Mouse (Mus musculus) kidney, adult 2 months (tissue): ENCODE results near the gene Fkbp1b. TPM values are rescaled to one million over a fixed set of nuclear protein-coding genes. Genes with fewer than 3 reads are reported as not detected.
"Not testable (repeated sequence)": the region's sequence is repeated elsewhere in the genome, so short reads cannot be mapped to it uniquely, and the experiment has no call there.

Experiments used
- DNase-seq: peaks from one replicate; pipeline ENCODE4 v3.0.0; 2021
- H3K27ac ChIP-seq: fragments of 200-500 bp; 2 replicates; pipeline ENCODE4 v1.5.1; 2012; ENCODE audit warnings: low read depth, low read length, control low read depth, inconsistent platforms; ENCODE audit not compliant: insufficient read depth
- H3K27me3 ChIP-seq: fragments of 200-500 bp; replicated peaks from 2 replicates; pipeline ENCODE4 v1.6.1; 2012; ENCODE audit warnings: mild to moderate bottlenecking, moderate library complexity, low read length, inconsistent platforms; ENCODE audit not compliant: control insufficient read depth, insufficient read depth
- H3K36me3 ChIP-seq: fragments of 200-500 bp; 2 replicates; pipeline ENCODE4 v1.6.1; 2012; ENCODE audit warnings: mild to moderate bottlenecking, moderate library complexity, low read length, inconsistent platforms; ENCODE audit not compliant: control insufficient read depth, insufficient read depth
- H3K4me1 ChIP-seq: fragments of 200-500 bp; 2 replicates; pipeline ENCODE4 v1.6.1; 2011; ENCODE audit warnings: low read length; ENCODE audit not compliant: control insufficient read depth, insufficient read depth
- H3K4me3 ChIP-seq: fragments of 200-500 bp; 2 replicates; pipeline ENCODE4 v1.5.1; 2011; ENCODE audit warnings: mild to moderate bottlenecking, low read depth, low read length, control low read depth; ENCODE audit not compliant: insufficient read depth
- CTCF ChIP-seq: fragments of 200-500 bp; conservative IDR thresholded peaks from 2 replicates; pipeline ENCODE4 v1.5.1; 2011; ENCODE audit warnings: low read depth, mild to moderate bottlenecking, control low read depth, low read length, moderate library complexity, mixed read lengths; ENCODE audit not compliant: insufficient read depth, insufficient read length
- POLR2A ChIP-seq: fragments of 200-500 bp; IDR thresholded peaks from one replicate; pipeline ENCODE4 v1.6.1; 2011; ENCODE audit warnings: low read depth, low read length, control low read depth
- WGBS: fragments of 180-500 bp; shearing (Covaris S2); methylation state at CpG from one replicate; pipeline ENCODE4 v1.1.7; 2018; 5-methylcytosine and 5-hydroxymethylcytosine counted together
- polyA plus RNA-seq: library from polyadenylated mRNA; depleted of rRNA; stranded (reverse); fragments of >200 nt; gene quantifications from 2 replicates; pipeline ENCODE4 v1.2.3, GENCODE M21; 2012; rRNA removed

Fkbp1b gene
- 2.1 and 4.8 TPM in 2 replicates for polyA plus RNA-seq

GRCm38 (mm10) chr12:4841392-4841887, at the start of gene Fkbp1b:
TSS of gene Fkbp1b (minus strand) at chr12:4841591.
- Histone ChIP-seq H3K27ac (no peak within 1 kb of the TSS), H3K4me3 (peak within 1 kb of the TSS; percentile 65), H3K4me1 (no peaks in the 10 kb centered on the region), H3K27me3 (no peaks in the 10 kb centered on the region), H3K36me3 (no peaks in the 10 kb centered on the region)
- 1% methylated on average over 37 of the region's 37 CpGs for WGBS
- no peak for TF ChIP-seq CTCF
- TF ChIP-seq POLR2A: no peak
- peak; percentile 56 for DNase-seq

DNA sequence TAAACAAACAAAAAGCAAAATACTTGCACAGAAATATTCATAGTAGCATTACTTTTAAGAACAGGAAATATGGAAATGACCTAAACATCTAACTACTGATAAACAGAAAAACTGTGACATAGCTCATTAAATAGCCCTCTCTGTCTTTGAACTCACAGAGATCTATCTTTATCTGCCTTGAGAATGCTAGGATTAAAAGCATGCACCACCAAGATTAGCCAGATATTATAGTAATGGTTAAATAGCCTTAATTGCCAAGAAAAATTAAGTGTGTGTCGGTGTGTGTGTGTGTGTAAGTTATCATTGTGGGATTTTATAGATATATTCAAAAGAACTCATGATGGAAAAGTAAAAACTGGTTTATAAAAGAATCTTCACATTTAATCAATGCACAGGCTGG, 48.5 kb upstream of the Fkbp1b start:
- Histone ChIP-seq H3K27me3 (no peaks in the 10 kb centered on the region), H3K4me1 (no peaks in the 10 kb centered on the region), H3K4me3 (no peak overlapping the region), H3K36me3 (peaks cover 8% of the 10 kb centered on the region), H3K27ac (no peak overlapping the region)
- 98% methylated on average over 1 of the region's 1 CpGs for WGBS
- TF ChIP-seq POLR2A (no peak), CTCF (no peak)
- no peak for DNase-seq

DNA sequence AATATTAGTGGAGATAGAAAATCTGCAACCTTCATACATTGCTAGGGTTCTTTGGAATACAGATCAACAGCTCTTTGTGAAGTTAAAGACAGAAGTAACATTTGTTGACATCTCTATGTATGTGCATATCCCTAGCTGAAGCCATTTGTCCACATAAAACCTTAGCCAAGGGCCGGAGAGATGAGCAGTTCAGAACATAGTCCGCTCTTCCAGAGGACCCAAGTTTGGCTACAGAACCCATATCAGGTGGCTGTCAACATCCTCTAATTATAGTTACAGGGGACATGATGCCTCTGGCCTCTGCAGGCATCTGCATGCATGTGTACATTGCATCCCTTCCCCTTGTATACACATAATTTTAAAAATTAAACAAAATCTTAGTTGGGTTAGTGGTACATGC, 47.9 kb upstream of the Fkbp1b start:
- DNase-seq: no peak
- no peaks in the 10 kb centered on the region for H3K4me1 ChIP-seq
- no peak overlapping the region for H3K27ac ChIP-seq
- WGBS: 96% methylated on average over 2 of the region's 2 CpGs
- no peak for TF ChIP-seq POLR2A
- TF ChIP-seq CTCF: no peak
- peaks cover 8% of the 10 kb centered on the region for H3K36me3 ChIP-seq
- H3K27me3 ChIP-seq: no peaks in the 10 kb centered on the region
- no peak overlapping the region for H3K4me3 ChIP-seq

GRCm38 (mm10) chr12:4888739-4889138, 47.3 kb upstream of the Fkbp1b start:
- Histone ChIP-seq H3K4me1 (no peaks in the 10 kb centered on the region), H3K27me3 (no peaks in the 10 kb centered on the region), H3K36me3 (peaks cover 8% of the 10 kb centered on the region), H3K27ac (no peak overlapping the region), H3K4me3 (no peak overlapping the region)
- TF ChIP-seq CTCF: no peak
- TF ChIP-seq POLR2A: no peak
- no peak for DNase-seq

- H3K36me3 ChIP-seq, H3K27me3 ChIP-seq, H3K4me1 ChIP-seq, DNase-seq, H3K27ac ChIP-seq, H3K4me3 ChIP-seq: not testable (repeated sequence)
- 98% methylated on average over 4 of the region's 4 CpGs for WGBS
Observed at GRCm38 (mm10) chr12:4886581-4886980, 45.2 kb upstream of the Fkbp1b start.

GRCm38 (mm10) chr12:4885062-4885461, 43.7 kb upstream of the Fkbp1b start:
- Histone ChIP-seq H3K36me3 (peaks cover 7% of the 10 kb centered on the region), H3K27me3 (no peaks in the 10 kb centered on the region), H3K27ac (no peak overlapping the region), H3K4me3 (no peak overlapping the region), H3K4me1 (no peaks in the 10 kb centered on the region)
- TF ChIP-seq CTCF (no peak), POLR2A (no peak)
- WGBS: 30% methylated on average over 1 of the region's 1 CpGs
- DNase-seq: no peak

DNA sequence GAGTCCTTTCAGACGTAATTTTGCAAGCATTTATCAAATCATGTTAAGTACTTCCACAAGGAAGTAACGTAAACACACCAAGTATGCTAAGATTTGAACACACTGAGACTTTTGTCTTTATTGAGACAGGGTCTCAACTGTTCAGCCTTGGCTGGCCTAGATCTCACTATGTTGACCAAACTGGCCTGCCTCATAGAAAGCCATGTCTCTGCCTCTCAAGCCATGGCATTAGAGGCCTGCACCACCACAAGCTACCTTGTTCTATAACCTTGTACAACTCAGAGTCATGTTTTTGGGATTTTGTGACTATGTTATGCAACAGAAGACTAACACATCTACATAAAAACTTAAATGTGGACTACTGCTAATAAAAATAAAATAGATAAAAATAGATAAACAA, 40.7 kb upstream of the Fkbp1b start:
- no peak for DNase-seq
- WGBS: 94% methylated on average over 2 of the region's 2 CpGs
- Histone ChIP-seq H3K4me1 (no peaks in the 10 kb centered on the region), H3K27me3 (no peaks in the 10 kb centered on the region), H3K27ac (no peak overlapping the region), H3K4me3 (no peak overlapping the region), H3K36me3 (peaks cover 5% of the 10 kb centered on the region)
- TF ChIP-seq POLR2A (no peak), CTCF (no peak)

- peaks cover 5% of the 10 kb centered on the region for H3K36me3 ChIP-seq
- WGBS: 92% methylated on average over 5 of the region's 5 CpGs
- TF ChIP-seq POLR2A (no peak), CTCF (no peak)
- no peak overlapping the region for H3K4me3 ChIP-seq
- H3K27me3 ChIP-seq: no peaks in the 10 kb centered on the region
- peak; percentile 49 for DNase-seq
- no peak overlapping the region for H3K27ac ChIP-seq
- 0 out of 2 replicates have a peak, but pooled peaks cover 3% of the 10 kb centered on the region for H3K4me1 ChIP-seq
Observed at GRCm38 (mm10) chr12:4879048-4879447, 37.7 kb upstream of the Fkbp1b start.
